12 mouse cellular contexts compared by ENCODE assay signal in the genomic region with DNA sequence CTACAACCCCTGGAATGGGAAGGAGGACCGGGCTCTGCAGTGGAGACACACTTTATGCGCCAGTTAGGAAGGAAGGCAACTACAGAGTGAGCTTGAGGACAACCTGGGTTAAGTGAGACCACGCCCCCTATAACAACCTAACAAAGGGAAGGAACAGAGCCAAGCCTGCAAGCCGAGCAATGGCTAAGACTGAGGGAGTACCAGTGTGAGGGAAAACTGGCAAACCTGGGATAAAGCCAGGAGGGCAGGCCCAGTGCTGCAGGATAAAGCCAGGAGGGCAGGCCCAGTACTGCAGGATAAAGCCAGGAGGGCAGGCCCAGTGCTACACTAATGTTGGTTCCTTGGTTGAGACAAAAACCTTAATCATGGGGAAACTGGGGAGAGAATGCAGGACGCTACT. TPM values are rescaled to one million over a fixed set of nuclear protein-coding genes. Genes with fewer than 3 reads are reported as not detected.
DNase-seq lines count a peak whose midpoint lies in the region; ATAC-seq and TF ChIP-seq lines count a peak whose summit lies in the region.
"Had no signal": no experiment of that assay in that cellular context is flagged by ENCODE, and none has a peak within 500 bp of the region (broad histone marks: within the 10 kb centered on the region; RNA-seq: fewer than 3 reads in every experiment).

No protein-coding gene starts in this region.

- no peak for TF ChIP-seq CTCF in heart, postnatal 0 days (IDR thresholded peaks at IDR 0.05; ENCODE audit: low read depth)
- no peak for TF ChIP-seq CTCF in midbrain, postnatal 0 days (IDR thresholded peaks at IDR 0.05)

- 63% methylated on average over 5 of the region's 5 CpGs for WGBS in heart, postnatal 0 days
- 76% methylated on average over 5 of the region's 5 CpGs for WGBS in midbrain, postnatal 0 days
- WGBS in midbrain, embryonic 14.5 days = 85% methylated on average over 5 of the region's 5 CpGs

- no peak overlapping the region for H3K9ac ChIP-seq in heart, postnatal 0 days (replicated peaks; ENCODE audit: low read depth, low read length)
- H3K9ac ChIP-seq in midbrain, postnatal 0 days (replicated peaks; ENCODE audit: low read length, poor library complexity, severe bottlenecking) = no peak overlapping the region
- H3K9ac ChIP-seq in midbrain, embryonic 14.5 days (replicated peaks; ENCODE audit: low read length) = no peak overlapping the region
- H3K9ac ChIP-seq: embryonic facial prominence, embryonic 12.5 days; lung, embryonic 15.5 days had no signal

- no peak overlapping the region for H3K27ac ChIP-seq in heart, postnatal 0 days (ENCODE audit: low read depth)
- H3K27ac ChIP-seq in midbrain, postnatal 0 days (ENCODE audit: low read depth, low read length) = peak overlapping the region; percentile 7; the same call in 1 of the 2 replicates
- H3K27ac ChIP-seq in midbrain, embryonic 14.5 days (replicated peaks; ENCODE audit: low read depth, low read length) = no peak overlapping the region
- H3K27ac ChIP-seq: embryonic facial prominence, embryonic 12.5 days; lung, embryonic 15.5 days had no signal

- peak; percentile 35 for DNase-seq in adrenal gland, postnatal 14 days
- no peak for DNase-seq in adrenal gland, adult 2 months
- DNase-seq in heart, postnatal 0 days (ENCODE audit: low spot score) = no peak
- DNase-seq in heart, adult 8-10 months (ENCODE audit: low spot score) = no peak
- DNase-seq in midbrain, postnatal 0 days (ENCODE audit: low spot score) = no peak
- no peak for DNase-seq in midbrain, embryonic 14.5 days
- peak; percentile 37 for DNase-seq in mesoderm, embryonic 11.5 days (ENCODE audit: low read depth, low spot score)
- DNase-seq in liver = no peak
- DNase-seq: cerebellum, adult 9-11 months; spleen, adult 18-20 months had no signal

- H3K4me3 ChIP-seq in heart, postnatal 0 days (ENCODE audit: low read depth, low read length) = no peak overlapping the region
- no peak overlapping the region for H3K4me3 ChIP-seq in midbrain, postnatal 0 days (ENCODE audit: low read depth, low read length)
- H3K4me3 ChIP-seq in midbrain, embryonic 14.5 days (replicated peaks; ENCODE audit: low read depth, low read length) = no peak overlapping the region
- H3K4me3 ChIP-seq: embryonic facial prominence, embryonic 12.5 days; lung, embryonic 15.5 days had no signal

- no peak for TF ChIP-seq EP300 in heart, postnatal 0 days (IDR thresholded peaks at IDR 0.05; ENCODE audit: low read depth)

- H3K4me1 ChIP-seq in heart, postnatal 0 days (ENCODE audit: control insufficient read depth, insufficient read depth) = no peaks in the 10 kb centered on the region
- H3K4me1 ChIP-seq in midbrain, postnatal 0 days (ENCODE audit: insufficient read depth, low read length) = no peaks in the 10 kb centered on the region
- no peaks in the 10 kb centered on the region for H3K4me1 ChIP-seq in midbrain, embryonic 14.5 days (ENCODE audit: control insufficient read depth, insufficient read depth, low read length)
- H3K4me1 ChIP-seq: lung, embryonic 15.5 days had no signal

- H3K4me2 ChIP-seq in heart, postnatal 0 days (ENCODE audit: low read depth, low read length) = no peak overlapping the region
- no peak overlapping the region for H3K4me2 ChIP-seq in midbrain, postnatal 0 days (ENCODE audit: low read depth, low read length, poor library complexity, severe bottlenecking)
- no peak overlapping the region for H3K4me2 ChIP-seq in midbrain, embryonic 14.5 days (ENCODE audit: low read length)
- H3K4me2 ChIP-seq: embryonic facial prominence, embryonic 12.5 days; lung, embryonic 15.5 days had no signal

- H3K9me3 ChIP-seq in heart, postnatal 0 days (replicated peaks; ENCODE audit: control insufficient read depth, low read length) = no peaks in the 10 kb centered on the region
- no peaks in the 10 kb centered on the region for H3K9me3 ChIP-seq in midbrain, postnatal 0 days (ENCODE audit: low read length)
- H3K9me3 ChIP-seq in midbrain, embryonic 14.5 days (ENCODE audit: control insufficient read depth, low read length) = no peaks in the 10 kb centered on the region
- H3K9me3 ChIP-seq: embryonic facial prominence, embryonic 12.5 days; lung, embryonic 15.5 days had no signal

- no peaks in the 10 kb centered on the region for H3K27me3 ChIP-seq in heart, postnatal 0 days (ENCODE audit: control insufficient read depth, insufficient read depth, low read length)
- H3K27me3 ChIP-seq in midbrain, postnatal 0 days (ENCODE audit: insufficient read depth, low read length) = no peaks in the 10 kb centered on the region
- no peaks in the 10 kb centered on the region for H3K27me3 ChIP-seq in midbrain, embryonic 14.5 days (ENCODE audit: control insufficient read depth, insufficient read depth, low read length)
- H3K27me3 ChIP-seq: embryonic facial prominence, embryonic 12.5 days; lung, embryonic 15.5 days had no signal

- peaks cover 54% of the 10 kb centered on the region for H3K36me3 ChIP-seq in heart, postnatal 0 days (replicated peaks; ENCODE audit: control insufficient read depth, insufficient read depth, low read length)
- peaks cover 9% of the 10 kb centered on the region for H3K36me3 ChIP-seq in midbrain, postnatal 0 days (ENCODE audit: insufficient read depth, low read length)
- peaks cover 55% of the 10 kb centered on the region for H3K36me3 ChIP-seq in midbrain, embryonic 14.5 days (ENCODE audit: control insufficient read depth, insufficient read depth, low read length)

- peak; percentile 55 for ATAC-seq in heart, postnatal 0 days (ENCODE audit: insufficient read depth, low read depth)
- no peak for ATAC-seq in midbrain, postnatal 0 days (ENCODE audit: low FRiP score)
- ATAC-seq in midbrain, embryonic 14.5 days (ENCODE audit: low FRiP score, low TSS enrichment) = no peak

RNA-seq across cellular contexts. Expression of a gene that starts 32.8 kb away (rescaled TPM):
- total RNA-seq in adrenal gland, postnatal 14 days (2021) = 53.3 and 58.6 TPM in 2 replicates
- total RNA-seq in adrenal gland, adult 2 months (2021) = 10 to 100 TPM; 33.6 to 53.0 TPM
- polyA plus RNA-seq in adrenal gland, adult 2 months (2012; rRNA removed) = 3.6 and 4.3 TPM in 2 replicates
- total RNA-seq in heart, postnatal 0 days (2014; rRNA removed; ENCODE audit: low replicate concordance) = 17.4 and 32.1 TPM in 2 replicates
- 12.3 and 14.3 TPM in 2 replicates for polyA plus RNA-seq in heart, postnatal 0 days (2015; fragmentation: Nextera tagmentation; extraction: Ambion mirVana)
- 10 to 100 TPM; 21.4 to 24.6 (median 22.5) TPM for total RNA-seq in heart, adult 8-10 months (2022)
- total RNA-seq in midbrain, postnatal 0 days (2014; rRNA removed) = 38.9 and 46.1 TPM in 2 replicates
- polyA plus RNA-seq in midbrain, postnatal 0 days (2015; fragmentation: Nextera tagmentation; extraction: Ambion mirVana) = 26.0 and 28.4 TPM in 2 replicates
- 34.2 and 37.9 TPM in 2 replicates for polyA plus RNA-seq in midbrain, embryonic 14.5 days (2014; fragmentation: Nextera tagmentation; extraction: Ambion mirVana)

Comparison
In these comparisons a context has a peak if more than half of its experiments do, and no peak if none do; other contexts are left out.
1. DNase-seq: peak in adrenal gland, postnatal 14 days (single experiment) and mesoderm, embryonic 11.5 days (single experiment); none in adrenal gland, adult 2 months (single experiment), heart, postnatal 0 days (single experiment), heart, adult 8-10 months (single experiment), midbrain, postnatal 0 days (single experiment), midbrain, embryonic 14.5 days (single experiment) and liver (single experiment).